Mouse (Mus musculus) testis, adult 2 months (tissue): ENCODE measurements at regions not wholly inside any gene's neighbourhood (a gene's known extent, or its start where the extent isn't known, plus 50 kb on each side); places are given as distances from the start of the nearest gene placed in this dataset.

Source experiments
- CTCF ChIP-seq: fragments of 200-500 bp; IDR thresholded peaks from 2 replicates; pipeline ENCODE4 v1.5.1; 2012; ENCODE audit warnings: low read depth, mild to moderate bottlenecking, inconsistent platforms, low read length, moderate library complexity; ENCODE audit not compliant: control insufficient read depth, insufficient read depth, insufficient replicate concordance
- POLR2A ChIP-seq: fragments of 200-500 bp; IDR thresholded peaks from 2 replicates; pipeline ENCODE4 v1.6.1; 2012; ENCODE audit warnings: low read depth, mild to moderate bottlenecking, inconsistent platforms, low read length, moderate library complexity; ENCODE audit not compliant: control insufficient read depth

GRCm38 (mm10) chr17:83978858-83979470, 131.2 kb upstream of the Haao start:
- no peak for TF ChIP-seq CTCF
- no peak for TF ChIP-seq POLR2A
